Mouse (Mus musculus) heart, postnatal 4 days (tissue): ENCODE data around the gene Ciao2b. TPM values are rescaled to one million over a fixed set of nuclear protein-coding genes. Genes with fewer than 3 reads are reported as not detected.

ENCODE experiments used
- total RNA-seq, 2 experiments: library from RNA; stranded (reverse); gene quantifications; 2 replicates each; pipeline ENCODE4 v1.2.3; 2021

Ciao2b gene
- total RNA-seq, 2 experiments from 2014 or later: 82.2 to 85.4 TPM

Other genes with a start within 250 kb of the Ciao2b start
- gene Cmtm4, start 246.2 kb downstream of the Ciao2b start, total RNA-seq: 10 to 100 TPM; 17.1 to 17.2 TPM
- gene Dync1li2, start 198.9 kb downstream of the Ciao2b start, total RNA-seq: 100 to 1,000 TPM in 1 of 2 experiments, 10 to 100 TPM in 1; 92.6 to 107 TPM
- not detected for gene Terb1, start 132.1 kb downstream of the Ciao2b start, total RNA-seq
- 10 to 100 TPM; 40.9 to 41.0 TPM for gene Nae1, start 107.3 kb downstream of the Ciao2b start, total RNA-seq
- gene Car7, start 107.3 kb downstream of the Ciao2b start, total RNA-seq: 1 to 10 TPM; 1.7 to 2.9 TPM
- 1 to 10 TPM; 5.0 to 5.4 TPM for gene Pdp2, start 50.5 kb downstream of the Ciao2b start, total RNA-seq
- gene Cdh16, start 17.6 kb downstream of the Ciao2b start, total RNA-seq: 1 to 10 TPM; 2.8 to 4.6 TPM
- 100 to 1,000 TPM; 193 to 274 TPM for gene Rrad, start 10.6 kb downstream of the Ciao2b start, total RNA-seq
- not detected for gene Ces2a, start 92.0 kb upstream of the Ciao2b start, total RNA-seq
- under 1 TPM; 0.14 TPM for gene Ces2b, start 189.6 kb upstream of the Ciao2b start, total RNA-seq
- gene Ces2c, start 205.1 kb upstream of the Ciao2b start, total RNA-seq: not detected